Mouse (Mus musculus) adrenal gland, adult 8-10 months (tissue): ENCODE results near the gene Syne1. TPM values are rescaled to one million over a fixed set of nuclear protein-coding genes. Genes with fewer than 3 reads are reported as not detected.

Experiments used
- DNase-seq: peaks from one replicate; pipeline ENCODE4 v3.0.0; 2022
- total RNA-seq, 4 experiments: library from RNA; stranded (reverse); gene quantifications; 2 replicates each; pipeline ENCODE4 v1.2.4; 2022

Syne1 gene
- 10 to 100 TPM; 23.6 to 41.7 (median 31.8) TPM for total RNA-seq

GRCm38 (mm10) chr10:5551382-5551781, at the start of gene Syne1:
TSS of gene Syne1 (minus strand) at chr10:5551482.
- DNase-seq: no peak

- DNase-seq: peak; percentile 8
Measured at GRCm38 (mm10) chr10:5600123-5600522, 48.8 kb upstream of the Syne1 start.

- DNase-seq: no peak
Measured at GRCm38 (mm10) chr10:5596559-5596958, 45.3 kb upstream of the Syne1 start.

- DNase-seq: no peak
Measured at GRCm38 (mm10) chr10:5594457-5594856, 43.2 kb upstream of the Syne1 start.

- no peak for DNase-seq
Measured at GRCm38 (mm10) chr10:5593464-5593863, 42.2 kb upstream of the Syne1 start, which contains the start of gene Myct1. TSS of gene Myct1 (plus strand) at chr10:5593775.

- no peak for DNase-seq
Measured at GRCm38 (mm10) chr10:5591996-5592395, 40.7 kb upstream of the Syne1 start.

GRCm38 (mm10) chr10:5591061-5591460, 39.8 kb upstream of the Syne1 start:
- DNase-seq: no peak

GRCm38 (mm10) chr10:5573328-5573727, 22.0 kb upstream of the Syne1 start:
- DNase-seq: no peak

- no peak for DNase-seq
Measured at GRCm38 (mm10) chr10:5571332-5571731, 20.1 kb upstream of the Syne1 start.

- DNase-seq: no peak
Measured at GRCm38 (mm10) chr10:5570059-5570458, 18.8 kb upstream of the Syne1 start.

- no peak for DNase-seq
Measured at GRCm38 (mm10) chr10:5568991-5569390, 17.7 kb upstream of the Syne1 start.

GRCm38 (mm10) chr10:5561706-5562105, 10.4 kb upstream of the Syne1 start:
- DNase-seq: no peak

GRCm38 (mm10) chr10:5560526-5560925, 9.2 kb upstream of the Syne1 start:
- DNase-seq: no peak

- DNase-seq: no peak
Measured at GRCm38 (mm10) chr10:5558808-5559207, 7.5 kb upstream of the Syne1 start.

- no peak for DNase-seq
Measured at GRCm38 (mm10) chr10:5554941-5555340, 3.7 kb upstream of the Syne1 start.

GRCm38 (mm10) chr10:5550168-5551021, 887 bp downstream of the Syne1 start:
- DNase-seq: peak; percentile 8

GRCm38 (mm10) chr10:5549871-5550167, 1.5 kb downstream of the Syne1 start:
- DNase-seq: no peak

GRCm38 (mm10) chr10:5548651-5549050, 2.6 kb downstream of the Syne1 start:
- no peak for DNase-seq

- no peak for DNase-seq
Measured at GRCm38 (mm10) chr10:5547769-5548168, 3.5 kb downstream of the Syne1 start.

GRCm38 (mm10) chr10:5546428-5546827, 4.9 kb downstream of the Syne1 start:
- no peak for DNase-seq

- DNase-seq: no peak
Measured at GRCm38 (mm10) chr10:5528284-5528683, 23.0 kb downstream of the Syne1 start.

- DNase-seq: no peak
Measured at GRCm38 (mm10) chr10:5527634-5528033, 23.6 kb downstream of the Syne1 start.

- DNase-seq: no peak
Measured at GRCm38 (mm10) chr10:5522904-5523303, 28.4 kb downstream of the Syne1 start.

GRCm38 (mm10) chr10:5522276-5522675, 29.0 kb downstream of the Syne1 start:
- no peak for DNase-seq

GRCm38 (mm10) chr10:5520695-5521094, 30.6 kb downstream of the Syne1 start:
- no peak for DNase-seq
